Mouse (Mus musculus) kidney, adult 18-20 months (tissue): Measurements from ENCODE around the gene Tas2r104.

Experiments used
- DNase-seq: peaks from one replicate; pipeline ENCODE4 v3.0.0; 2021

Tas2r104 gene

GRCm38 (mm10) chr6:131685644-131686043, at the start of gene Tas2r104:
Gene Tas2r104 (minus strand): TSS chr6:131685744.
- DNase-seq: no peak

- no peak for DNase-seq
Measured at GRCm38 (mm10) chr6:131712803-131713202, 27.3 kb upstream of the Tas2r104 start.

- no peak for DNase-seq
Measured at GRCm38 (mm10) chr6:131689963-131690362, 4.4 kb upstream of the Tas2r104 start, which contains the start of gene Tas2r114. Gene Tas2r114 (minus strand): TSS chr6:131690063.

- DNase-seq: no peak
Measured at GRCm38 (mm10) chr6:131687395-131687794, 1.9 kb upstream of the Tas2r104 start, which contains the start of gene Tas2r105. Gene Tas2r105 (minus strand): TSS chr6:131687495.

GRCm38 (mm10) chr6:131678786-131679185, 6.8 kb downstream of the Tas2r104 start, which contains the start of gene Tas2r106:
Gene Tas2r106 (minus strand): TSS chr6:131678886.
- no peak for DNase-seq

GRCm38 (mm10) chr6:131660049-131660448, 25.5 kb downstream of the Tas2r104 start, which contains the start of gene Tas2r107:
Gene Tas2r107 (minus strand): TSS chr6:131660149.
- no peak for DNase-seq
